Mouse (Mus musculus) right cerebral cortex, postnatal 25 days (tissue): ENCODE measurements around the gene Rasgrf2.

Experiments used
- DNase-seq: peaks from one replicate; pipeline ENCODE4 v3.0.0; 2022

Rasgrf2 gene

DNA sequence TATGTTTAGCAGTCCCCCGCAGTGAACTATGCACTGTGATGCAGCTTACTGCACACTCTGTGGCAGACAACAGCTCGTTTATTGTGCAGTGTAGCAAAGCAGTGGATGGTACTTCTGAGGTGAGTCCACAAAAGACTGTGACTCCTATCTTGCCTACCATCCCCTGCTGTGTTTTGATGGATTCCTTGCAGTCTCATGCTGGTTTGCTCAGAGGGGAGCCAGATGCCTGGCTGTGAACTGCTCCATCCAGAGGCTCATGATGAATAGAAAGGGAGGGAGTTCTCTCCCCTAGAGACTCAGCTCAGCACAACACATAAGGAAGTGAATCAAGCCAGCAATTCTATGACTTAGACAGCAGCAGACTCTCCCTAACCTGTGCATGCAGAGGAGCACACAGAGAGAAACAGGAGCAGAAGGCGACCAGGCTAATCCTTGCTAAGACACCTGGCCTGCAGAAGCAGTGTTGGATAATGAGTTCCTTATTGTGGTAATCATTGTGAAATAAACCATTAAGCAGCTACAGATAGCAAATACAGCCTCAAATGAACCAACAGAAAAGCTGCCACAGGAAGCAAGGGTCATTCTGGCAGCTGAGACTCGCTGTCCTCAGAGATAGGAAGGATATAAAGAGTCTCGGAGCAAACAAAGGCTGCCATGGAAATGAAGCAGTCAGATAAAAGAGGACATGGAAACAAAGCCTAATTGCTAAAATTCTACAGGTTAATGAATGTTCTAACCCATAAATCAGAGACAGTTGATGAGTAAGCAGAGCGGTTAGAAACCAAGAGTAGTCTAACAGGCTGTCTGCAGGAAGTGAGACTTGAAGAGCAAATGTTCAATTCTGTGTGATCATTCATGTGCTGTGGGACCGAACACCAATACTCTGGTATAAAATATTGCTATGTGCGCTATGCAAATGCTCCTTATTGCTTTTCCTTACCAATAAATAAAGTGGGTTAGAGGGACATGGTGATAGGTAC, 89.6 kb downstream of the Rasgrf2 start:
- no peak for DNase-seq

DNA sequence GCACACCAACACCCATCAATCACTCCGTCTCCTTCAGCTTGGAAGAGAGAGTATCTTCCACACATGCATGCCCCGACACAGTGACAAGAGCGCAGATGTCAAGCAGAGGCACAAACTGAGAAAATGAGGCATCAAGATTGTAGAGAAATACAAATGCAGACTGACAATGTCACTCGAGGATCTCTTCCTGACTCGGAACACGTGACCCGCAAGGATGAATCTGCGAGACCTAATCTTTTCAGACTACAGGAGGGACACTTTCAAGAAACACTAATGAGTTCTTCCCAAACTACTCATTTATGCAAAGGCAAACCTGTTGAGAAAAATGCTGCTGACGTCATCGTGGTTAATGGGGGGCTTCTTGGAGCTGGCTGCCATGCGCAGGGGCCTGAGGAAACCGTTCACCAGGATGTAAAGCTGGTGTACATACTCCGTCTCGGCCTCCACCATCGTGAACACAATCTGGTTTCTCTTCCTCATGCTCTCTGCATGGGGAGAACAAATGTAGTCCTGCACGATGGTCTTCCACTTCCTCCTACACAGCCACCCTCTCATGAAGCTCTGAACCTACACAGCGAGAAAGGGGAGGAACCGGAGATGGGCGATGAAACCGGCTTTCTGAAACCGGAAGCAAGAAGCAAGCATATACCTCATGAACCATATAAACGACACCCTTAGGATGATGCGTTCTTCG, 100.9 kb downstream of the Rasgrf2 start:
- no peak for DNase-seq

DNA sequence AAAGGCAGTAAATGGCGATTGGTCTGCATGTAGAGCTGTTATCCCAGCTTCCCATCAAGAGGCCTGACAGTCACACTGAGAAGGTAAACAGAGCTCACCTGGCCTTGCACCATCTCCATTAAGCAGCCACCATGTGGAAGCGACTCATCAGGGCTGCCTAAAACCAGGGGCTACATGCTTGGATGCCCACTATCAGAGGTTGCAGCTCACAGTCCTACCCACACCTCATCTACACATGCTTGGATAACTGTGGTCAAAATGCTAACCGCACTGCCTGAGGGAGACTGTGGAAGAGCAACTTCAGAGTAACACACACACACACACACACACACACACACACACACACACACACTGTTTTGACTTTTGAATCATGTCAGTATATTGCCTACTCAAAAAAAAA, 101.8 kb downstream of the Rasgrf2 start:
- DNase-seq = no peak

- DNase-seq = no peak
Observed at GRCm38 (mm10) chr13:92027951-92028350, 103.5 kb downstream of the Rasgrf2 start.

GRCm38 (mm10) chr13:92026651-92027050, 104.8 kb downstream of the Rasgrf2 start:
- DNase-seq = no peak

DNA sequence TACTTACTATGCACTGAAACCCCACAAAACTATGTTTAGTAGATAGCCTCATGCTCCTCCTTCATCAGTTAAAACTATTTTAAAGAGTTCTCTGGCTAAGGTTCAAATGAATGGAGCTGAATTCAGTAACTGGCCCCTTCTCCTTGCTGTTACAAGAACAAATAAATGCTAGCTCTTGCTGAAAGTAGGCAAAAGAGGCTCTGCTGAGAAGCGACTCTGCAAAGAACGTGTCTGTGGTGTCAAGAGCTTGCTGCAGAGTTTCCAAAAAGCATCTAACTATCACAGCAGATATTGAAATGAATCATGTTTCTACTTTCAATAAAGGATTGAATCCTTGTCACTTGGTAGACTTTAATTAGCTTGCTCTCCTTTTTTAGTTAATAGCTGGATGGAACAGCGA, 106.3 kb downstream of the Rasgrf2 start:
- no peak for DNase-seq

DNA sequence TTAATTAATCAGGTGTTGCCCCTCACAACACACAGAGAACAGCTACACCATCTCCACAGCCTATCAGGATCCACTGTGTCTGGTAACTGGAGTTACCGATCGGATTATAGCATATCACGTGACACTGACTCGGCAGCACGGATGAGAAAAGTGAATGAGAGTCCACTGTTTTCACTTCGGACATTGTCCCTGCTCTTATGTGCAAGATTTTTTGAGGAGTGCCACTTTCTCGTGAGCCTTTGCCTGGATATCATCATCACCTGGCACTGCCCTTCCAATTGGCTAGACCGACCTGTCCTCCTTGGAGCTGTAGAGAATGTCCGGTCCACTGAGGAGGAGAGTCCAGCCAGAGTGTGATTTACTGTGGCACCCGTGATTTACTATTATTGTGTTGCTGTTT, 109.3 kb downstream of the Rasgrf2 start:
- DNase-seq = no peak

DNA sequence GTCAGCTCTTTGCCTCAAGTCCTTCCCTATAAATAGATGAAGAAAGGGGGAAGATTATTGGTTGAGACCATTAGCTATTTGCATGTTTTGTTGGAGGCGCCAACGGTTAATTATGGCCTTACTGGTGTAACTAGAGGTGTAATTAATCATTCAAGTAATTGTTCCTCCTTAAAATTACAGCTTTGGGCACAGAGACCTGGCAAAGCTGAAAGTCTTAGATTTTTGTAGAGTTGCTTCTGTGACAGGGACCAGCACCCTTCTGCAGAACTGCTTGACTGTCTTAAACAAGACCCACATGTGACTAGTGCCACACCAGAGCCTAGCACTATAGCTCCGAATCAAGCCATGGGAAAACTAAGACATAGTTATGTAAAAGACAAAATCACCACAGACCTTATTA, 134.5 kb downstream of the Rasgrf2 start:
- no peak for DNase-seq

DNA sequence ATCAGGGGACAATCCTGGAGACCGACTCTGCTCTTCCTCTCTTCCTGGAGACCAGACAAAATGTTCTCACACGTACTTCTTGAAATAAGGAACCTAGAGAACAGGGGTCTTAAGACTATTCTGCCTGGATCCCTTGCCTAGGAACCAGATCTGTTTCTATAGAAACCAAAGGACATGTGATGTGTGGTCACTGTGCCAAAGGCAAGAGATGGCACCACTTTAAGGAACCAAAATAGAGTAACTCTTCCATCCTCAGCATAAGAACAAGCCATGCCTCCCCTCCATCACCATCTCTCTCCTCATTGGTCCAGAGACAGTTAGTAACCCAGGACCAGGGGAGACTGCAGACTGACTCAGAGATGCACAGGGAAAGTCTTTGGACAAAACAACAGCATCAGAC, 140.0 kb downstream of the Rasgrf2 start:
- DNase-seq = no peak

GRCm38 (mm10) chr13:91990709-91991284, 140.7 kb downstream of the Rasgrf2 start:
- no peak for DNase-seq

- DNase-seq = no peak
Observed at GRCm38 (mm10) chr13:91988378-91988777, 143.1 kb downstream of the Rasgrf2 start.

DNA sequence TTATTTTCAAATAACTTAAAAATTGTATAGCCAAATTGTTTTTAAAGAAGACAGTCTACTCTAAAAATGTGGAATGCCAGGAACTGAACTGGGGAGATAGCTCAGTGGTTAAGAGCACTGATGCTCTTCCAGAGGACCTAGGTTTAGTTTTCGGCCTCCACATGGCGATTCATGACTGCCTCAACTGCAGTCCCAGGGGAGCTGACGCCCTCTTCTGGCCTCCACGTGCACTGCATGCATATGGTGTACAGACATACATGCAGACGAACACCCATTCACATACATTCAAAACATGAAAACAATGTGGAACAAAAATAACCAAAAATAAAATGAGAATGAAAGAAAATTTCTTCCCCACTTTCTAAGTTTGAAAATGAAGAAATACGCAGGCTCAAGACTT, 144.5 kb downstream of the Rasgrf2 start:
- no peak for DNase-seq

DNA sequence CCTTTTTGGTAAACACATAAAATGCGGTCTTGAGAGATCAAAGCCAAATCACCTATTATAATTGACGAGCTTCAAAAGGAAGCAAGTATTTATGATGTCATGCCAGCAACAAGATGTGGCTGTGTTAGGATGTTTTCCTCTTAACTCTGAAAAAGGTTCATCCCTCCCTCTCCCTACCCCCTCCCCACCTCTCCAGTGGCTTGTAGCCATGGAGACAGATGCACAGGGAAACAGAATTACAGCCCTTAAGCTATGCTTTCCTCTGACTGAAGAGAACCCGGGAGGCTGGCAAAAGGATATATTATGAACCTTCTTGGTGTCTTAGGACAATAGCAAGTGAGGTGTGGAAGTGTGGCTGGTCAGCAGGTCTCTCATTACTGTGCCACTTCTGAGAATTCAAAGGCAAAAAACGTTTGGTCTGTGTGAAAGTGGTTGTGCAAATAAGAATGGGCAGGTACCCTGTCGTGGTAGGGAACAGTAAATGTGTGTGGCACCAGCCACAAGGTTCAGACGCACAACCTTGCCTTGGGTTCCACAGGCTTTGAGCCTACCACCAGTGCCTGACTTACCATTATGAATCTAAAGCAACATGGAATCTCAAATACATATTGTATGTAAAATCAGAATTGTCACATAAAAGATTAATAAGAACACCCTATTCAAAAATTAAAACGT, 145.4 kb downstream of the Rasgrf2 start:
- no peak for DNase-seq

DNA sequence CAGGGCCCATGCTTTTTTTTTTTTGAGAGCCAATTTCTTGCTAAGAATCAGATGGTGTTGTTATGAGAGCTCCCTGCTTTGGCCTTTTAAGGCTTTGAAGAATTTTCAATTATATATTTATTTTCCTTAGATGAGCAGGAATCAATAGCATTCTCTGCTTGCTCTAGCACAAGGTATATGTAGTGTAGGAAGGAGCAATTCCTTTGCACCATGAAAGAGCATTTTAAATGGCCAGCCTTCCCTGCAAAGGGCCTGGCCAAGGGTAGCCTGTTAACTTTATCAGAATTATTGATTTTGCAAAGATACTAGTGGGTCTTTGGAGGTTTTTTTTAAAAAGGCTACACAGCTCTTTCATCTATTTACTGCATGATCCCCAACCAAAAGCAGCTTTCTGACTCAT, 146.4 kb downstream of the Rasgrf2 start:
- no peak for DNase-seq

DNA sequence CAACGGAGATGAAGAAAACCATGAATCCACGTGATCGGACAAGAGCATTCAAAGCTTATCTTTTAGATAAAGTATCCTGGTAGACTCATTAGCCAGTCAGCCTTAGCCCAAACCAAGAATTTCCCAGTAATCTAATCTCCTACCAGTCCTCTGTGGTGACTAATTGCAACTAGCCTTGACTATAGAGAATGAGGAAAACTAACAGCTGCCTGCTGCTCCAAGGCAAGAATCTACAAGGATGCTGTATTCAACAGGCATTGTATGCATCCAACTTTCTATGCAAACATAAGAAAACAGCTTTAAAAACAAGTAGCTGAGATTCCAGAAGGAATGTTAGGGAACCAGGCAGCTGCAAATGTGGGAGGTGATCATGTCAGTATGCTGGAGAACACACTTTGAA, 149.4 kb downstream of the Rasgrf2 start:
- DNase-seq = no peak

DNA sequence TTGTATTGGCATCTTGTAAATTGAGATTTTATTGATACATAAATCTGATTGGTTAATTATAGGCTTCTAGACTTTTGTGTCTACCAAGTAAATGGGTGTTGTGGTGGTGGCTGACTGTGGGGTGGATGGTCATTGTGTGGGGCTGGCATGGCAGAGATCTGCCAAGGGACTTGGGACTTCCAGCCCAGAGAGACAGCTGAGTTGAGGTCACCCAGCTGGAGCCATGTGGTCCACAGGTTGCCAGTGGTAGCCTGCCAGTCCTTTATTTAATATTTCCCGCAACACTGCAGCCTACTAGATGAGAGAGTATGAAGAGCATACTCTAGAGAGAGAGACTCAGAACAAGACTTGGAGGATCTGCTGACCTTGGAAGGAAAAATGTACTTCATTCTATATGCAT, 150.0 kb downstream of the Rasgrf2 start:
- no peak for DNase-seq

DNA sequence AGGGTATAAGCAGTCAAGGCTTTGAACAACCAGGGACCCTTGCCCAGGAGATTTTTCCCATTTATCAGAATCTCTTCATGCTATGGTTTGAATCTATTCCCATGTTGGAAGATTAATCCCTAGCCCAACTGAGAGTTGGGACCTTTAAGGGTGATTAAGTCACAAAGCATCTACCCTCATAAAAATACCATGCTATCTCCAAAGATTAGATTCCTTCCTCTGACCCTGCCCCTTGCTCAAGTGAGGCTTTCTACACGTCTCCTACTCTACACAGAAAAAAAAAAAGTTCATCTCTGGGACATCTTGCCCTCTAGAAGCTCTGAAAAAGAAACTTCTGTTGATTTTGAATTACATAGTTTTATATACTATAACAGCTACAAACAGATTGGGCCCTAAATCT, 154.5 kb downstream of the Rasgrf2 start:
- no peak for DNase-seq

- no peak for DNase-seq
Observed at GRCm38 (mm10) chr13:91976541-91976940, 154.9 kb downstream of the Rasgrf2 start.

GRCm38 (mm10) chr13:91974154-91974553, 157.3 kb downstream of the Rasgrf2 start:
- peak; percentile 55 for DNase-seq

- no peak for DNase-seq
Observed at GRCm38 (mm10) chr13:91971246-91971645, 160.2 kb downstream of the Rasgrf2 start.

GRCm38 (mm10) chr13:91956474-91956873, 175.0 kb downstream of the Rasgrf2 start:
- DNase-seq = no peak

DNA sequence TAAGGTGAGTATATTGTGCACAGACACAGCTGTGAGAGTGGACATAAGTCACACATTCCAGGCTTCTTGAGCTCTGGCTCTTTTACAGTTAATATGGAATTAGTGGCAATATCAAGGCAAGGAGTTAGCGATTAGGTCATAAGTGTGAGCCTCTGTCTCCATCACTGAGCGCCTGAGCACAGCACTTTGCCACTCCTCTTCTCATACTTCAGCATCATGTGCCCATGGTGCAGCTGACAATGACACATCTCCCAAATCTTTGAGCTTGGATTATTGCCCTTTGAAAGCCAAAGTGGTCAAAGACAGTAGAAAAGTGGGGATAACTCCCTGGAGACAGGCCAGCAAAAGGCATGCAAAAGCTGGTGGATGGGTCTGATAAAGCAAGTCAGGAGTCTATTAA, 175.8 kb downstream of the Rasgrf2 start:
- no peak for DNase-seq

DNA sequence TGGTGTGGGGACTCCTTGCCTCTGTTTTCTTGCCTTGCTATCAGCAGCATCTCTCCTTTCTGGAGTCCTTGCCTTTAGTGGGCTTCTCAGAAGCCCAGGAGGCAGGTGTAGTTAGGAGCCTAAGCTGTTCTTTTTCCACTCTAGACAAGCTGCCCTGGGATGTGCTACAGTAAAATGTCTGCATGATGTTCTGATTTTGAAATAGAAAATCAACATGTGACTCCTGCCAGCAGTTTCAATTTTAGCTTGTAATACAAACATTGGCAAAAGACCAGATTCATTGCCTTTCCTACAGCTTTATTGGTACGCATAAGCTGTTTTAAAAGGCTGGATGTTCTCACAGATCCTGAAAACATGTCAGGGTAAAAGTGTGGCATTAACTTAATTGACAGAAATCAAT, 176.3 kb downstream of the Rasgrf2 start:
- no peak for DNase-seq
